Mouse (Mus musculus): ENCODE results near the gene Ptpn4. TPM values are rescaled to one million over a fixed set of nuclear protein-coding genes. Genes with fewer than 3 reads are reported as not detected.

The Ptpn4 gene
- polyA plus RNA-seq (2015; fragmentation: Nextera tagmentation; extraction: Ambion mirVana): 2.8 and 3.7 TPM in 2 replicates

GRCm38 (mm10) chr1:119837035-119837751 is at the start of gene Ptpn4:
Ptpn4 (minus strand) TSS chr1:119837613.
- no peaks in the 10 kb centered on the region for H3K9me3 ChIP-seq
- H3K4me3 ChIP-seq: peak within 1 kb of the TSS; percentile 97
- WGBS: under 1% methylated on average over 76 of the region's 79 CpGs
- peaks cover 15% of the 10 kb centered on the region for H3K4me1 ChIP-seq
- H3K9ac ChIP-seq: peak within 1 kb of the TSS; percentile 94
- no peaks in the 10 kb centered on the region for H3K27me3 ChIP-seq (replicated peaks)
- no peaks in the 10 kb centered on the region for H3K36me3 ChIP-seq
- H3K4me2 ChIP-seq: peak within 1 kb of the TSS; percentile 77
- H3K27ac ChIP-seq (replicated peaks): peak within 1 kb of the TSS; percentile 89
- ATAC-seq (ENCODE audit: extremely low read depth, insufficient number of reproducible peaks, low FRiP score, low TSS enrichment): peak; percentile 96

GRCm38 (mm10) chr1:119886320-119886719 is 48.9 kb upstream of the Ptpn4 start:
- Histone ChIP-seq H3K36me3 (no peaks in the 10 kb centered on the region), H3K27me3 (replicated peaks) (no peaks in the 10 kb centered on the region), H3K4me2 (peak overlapping the region; percentile 13; the same call in 1 of the 2 replicates), H3K9ac (no peak overlapping the region), H3K9me3 (no peaks in the 10 kb centered on the region), H3K27ac (replicated peaks) (no peak overlapping the region), H3K4me3 (no peak overlapping the region), H3K4me1 (peaks cover 11% of the 10 kb centered on the region)
- WGBS: 32% methylated on average over 7 of the region's 7 CpGs
- no peak; the same call in 1 of the 2 replicates for ATAC-seq (ENCODE audit: extremely low read depth, insufficient number of reproducible peaks, low FRiP score, low TSS enrichment)

- Histone ChIP-seq H3K4me1 (peaks cover 11% of the 10 kb centered on the region), H3K4me3 (no peak overlapping the region), H3K4me2 (no peak overlapping the region), H3K9ac (no peak overlapping the region), H3K36me3 (no peaks in the 10 kb centered on the region), H3K9me3 (no peaks in the 10 kb centered on the region), H3K27me3 (replicated peaks) (no peaks in the 10 kb centered on the region), H3K27ac (replicated peaks) (no peak overlapping the region)
- no peak for ATAC-seq (ENCODE audit: extremely low read depth, insufficient number of reproducible peaks, low FRiP score, low TSS enrichment)
- 78% methylated on average over 3 of the region's 3 CpGs for WGBS
These were observed 46.9 kb upstream of the Ptpn4 start for GRCm38 (mm10) chr1:119884272-119884671.

GRCm38 (mm10) chr1:119878909-119879308 is 41.5 kb upstream of the Ptpn4 start:
- Histone ChIP-seq H3K4me3 (no peak overlapping the region), H3K4me1 (no peaks in the 10 kb centered on the region), H3K36me3 (no peaks in the 10 kb centered on the region), H3K27me3 (replicated peaks) (no peaks in the 10 kb centered on the region), H3K27ac (replicated peaks) (no peak overlapping the region), H3K9me3 (no peaks in the 10 kb centered on the region), H3K4me2 (no peak overlapping the region), H3K9ac (no peak overlapping the region)
- WGBS: 76% methylated on average over 7 of the region's 7 CpGs
- no peak for ATAC-seq (ENCODE audit: extremely low read depth, insufficient number of reproducible peaks, low FRiP score, low TSS enrichment)

GRCm38 (mm10) chr1:119877469-119877868 is 40.1 kb upstream of the Ptpn4 start:
- H3K27me3 ChIP-seq (replicated peaks): no peaks in the 10 kb centered on the region
- H3K4me2 ChIP-seq: no peak overlapping the region
- WGBS: 84% methylated on average over 4 of the region's 4 CpGs
- no peaks in the 10 kb centered on the region for H3K36me3 ChIP-seq
- H3K9me3 ChIP-seq: no peaks in the 10 kb centered on the region
- no peak overlapping the region for H3K9ac ChIP-seq
- no peak for ATAC-seq (ENCODE audit: extremely low read depth, insufficient number of reproducible peaks, low FRiP score, low TSS enrichment)
- no peaks in the 10 kb centered on the region for H3K4me1 ChIP-seq
- H3K4me3 ChIP-seq: no peak overlapping the region
- no peak overlapping the region for H3K27ac ChIP-seq (replicated peaks)

GRCm38 (mm10) chr1:119868395-119869161 is 31.2 kb upstream of the Ptpn4 start:
- no peak for ATAC-seq (ENCODE audit: extremely low read depth, insufficient number of reproducible peaks, low FRiP score, low TSS enrichment)
- H3K27ac ChIP-seq (replicated peaks): no peak overlapping the region
- H3K27me3 ChIP-seq (replicated peaks): no peaks in the 10 kb centered on the region
- no peaks in the 10 kb centered on the region for H3K4me1 ChIP-seq
- no peaks in the 10 kb centered on the region for H3K9me3 ChIP-seq
- H3K9ac ChIP-seq: no peak overlapping the region
- no peaks in the 10 kb centered on the region for H3K36me3 ChIP-seq
- no peak overlapping the region for H3K4me3 ChIP-seq
- no peak overlapping the region for H3K4me2 ChIP-seq
- WGBS: 66% methylated on average over 13 of the region's 13 CpGs

GRCm38 (mm10) chr1:119867300-119867699 is 29.9 kb upstream of the Ptpn4 start:
- Histone ChIP-seq H3K9me3 (no peaks in the 10 kb centered on the region), H3K36me3 (no peaks in the 10 kb centered on the region), H3K4me3 (no peak overlapping the region), H3K9ac (no peak overlapping the region), H3K27ac (replicated peaks) (no peak overlapping the region), H3K4me1 (no peaks in the 10 kb centered on the region), H3K4me2 (no peak overlapping the region), H3K27me3 (replicated peaks) (no peaks in the 10 kb centered on the region)
- WGBS: 47% methylated on average over 2 of the region's 2 CpGs
- no peak for ATAC-seq (ENCODE audit: extremely low read depth, insufficient number of reproducible peaks, low FRiP score, low TSS enrichment)

GRCm38 (mm10) chr1:119865311-119865710 is 27.9 kb upstream of the Ptpn4 start:
- Histone ChIP-seq H3K36me3 (no peaks in the 10 kb centered on the region), H3K4me1 (no peaks in the 10 kb centered on the region), H3K9ac (no peak overlapping the region), H3K27me3 (replicated peaks) (no peaks in the 10 kb centered on the region), H3K4me3 (no peak overlapping the region), H3K4me2 (no peak overlapping the region), H3K9me3 (no peaks in the 10 kb centered on the region), H3K27ac (replicated peaks) (no peak overlapping the region)
- ATAC-seq (ENCODE audit: extremely low read depth, insufficient number of reproducible peaks, low FRiP score, low TSS enrichment): no peak
- 77% methylated on average over 6 of the region's 6 CpGs for WGBS

- Histone ChIP-seq H3K4me1 (no peaks in the 10 kb centered on the region), H3K9ac (no peak overlapping the region), H3K9me3 (no peaks in the 10 kb centered on the region), H3K4me2 (no peak overlapping the region), H3K27ac (replicated peaks) (no peak overlapping the region), H3K36me3 (no peaks in the 10 kb centered on the region), H3K4me3 (no peak overlapping the region), H3K27me3 (replicated peaks) (no peaks in the 10 kb centered on the region)
- ATAC-seq (ENCODE audit: extremely low read depth, insufficient number of reproducible peaks, low FRiP score, low TSS enrichment): no peak
- WGBS: 64% methylated on average over 7 of the region's 7 CpGs
These were observed 26.3 kb upstream of the Ptpn4 start for GRCm38 (mm10) chr1:119863507-119864296.

- Histone ChIP-seq H3K27me3 (replicated peaks) (no peaks in the 10 kb centered on the region), H3K36me3 (no peaks in the 10 kb centered on the region), H3K4me2 (no peak overlapping the region), H3K9ac (no peak overlapping the region), H3K9me3 (peaks cover 3% of the 10 kb centered on the region; the same call in 1 of the 2 replicates), H3K4me3 (no peak overlapping the region), H3K4me1 (no peaks in the 10 kb centered on the region), H3K27ac (replicated peaks) (no peak overlapping the region)
- 77% methylated on average over 5 of the region's 5 CpGs for WGBS
- no peak for ATAC-seq (ENCODE audit: extremely low read depth, insufficient number of reproducible peaks, low FRiP score, low TSS enrichment)
These were observed 22.2 kb upstream of the Ptpn4 start for GRCm38 (mm10) chr1:119859566-119859965.

GRCm38 (mm10) chr1:119852980-119853379 is 15.6 kb upstream of the Ptpn4 start:
- no peak for ATAC-seq (ENCODE audit: extremely low read depth, insufficient number of reproducible peaks, low FRiP score, low TSS enrichment)
- no peak overlapping the region for H3K4me2 ChIP-seq
- no peaks in the 10 kb centered on the region for H3K4me1 ChIP-seq
- no peak overlapping the region for H3K27ac ChIP-seq (replicated peaks)
- H3K9ac ChIP-seq: no peak overlapping the region
- 70% methylated on average over 5 of the region's 5 CpGs for WGBS
- no peak overlapping the region for H3K4me3 ChIP-seq
- H3K27me3 ChIP-seq (replicated peaks): no peaks in the 10 kb centered on the region
- peaks cover 3% of the 10 kb centered on the region; the same call in 1 of the 2 replicates for H3K9me3 ChIP-seq
- H3K36me3 ChIP-seq: no peaks in the 10 kb centered on the region

Data from heart, embryonic 13.5 days (tissue).